Mouse (Mus musculus) gastrocnemius, postnatal 25 days (tissue): ENCODE results near the gene Tubb4b. TPM values are rescaled to one million over a fixed set of nuclear protein-coding genes. Genes with fewer than 3 reads are reported as not detected.
A peak's percentile ranks its signal among the peaks of the same experiment; 100 is the strongest.

Experiments used
- DNase-seq: peaks from one replicate; pipeline ENCODE4 v3.0.0; 2022
- total RNA-seq, 2 experiments: library from RNA; stranded (reverse); gene quantifications; 1 replicate in 1 of 2; 2 replicates in 1 of 2; pipeline ENCODE4 v1.2.3; 2021

Tubb4b gene
- total RNA-seq, 2 experiments from 2014 or later: 167 to 293 TPM

- no peak for DNase-seq
Observed at GRCm38 (mm10) chr2:25187841-25188240, 36.7 kb downstream of the Tubb4b start.

- DNase-seq: no peak
Observed at GRCm38 (mm10) chr2:25186575-25186930, 37.9 kb downstream of the Tubb4b start.

GRCm38 (mm10) chr2:25185625-25186574, 38.6 kb downstream of the Tubb4b start:
- peak; percentile 43 for DNase-seq

GRCm38 (mm10) chr2:25184496-25184895, 40.0 kb downstream of the Tubb4b start:
- DNase-seq: no peak

GRCm38 (mm10) chr2:25183336-25183735, 41.2 kb downstream of the Tubb4b start:
- DNase-seq: peak; percentile 3

- no peak for DNase-seq
Observed at GRCm38 (mm10) chr2:25182664-25183063, 41.8 kb downstream of the Tubb4b start.

GRCm38 (mm10) chr2:25181891-25182397, 42.6 kb downstream of the Tubb4b start:
- DNase-seq: no peak

GRCm38 (mm10) chr2:25180973-25181890, 43.3 kb downstream of the Tubb4b start:
- DNase-seq: no peak

GRCm38 (mm10) chr2:25180478-25180903, 44.0 kb downstream of the Tubb4b start, which contains the start of gene Nrarp:
Gene Nrarp, plus strand, starts transcription at chr2:25180758.
- DNase-seq: peak; percentile 92

GRCm38 (mm10) chr2:25179566-25180217, 44.8 kb downstream of the Tubb4b start:
- DNase-seq: no peak

GRCm38 (mm10) chr2:25178285-25178972, 46.1 kb downstream of the Tubb4b start:
- DNase-seq: no peak

- peak; percentile 65 for DNase-seq
Observed at GRCm38 (mm10) chr2:25177685-25178084, 46.8 kb downstream of the Tubb4b start.

GRCm38 (mm10) chr2:25177076-25177475, 47.4 kb downstream of the Tubb4b start:
- no peak for DNase-seq

GRCm38 (mm10) chr2:25176573-25176972, 47.9 kb downstream of the Tubb4b start:
- peak; percentile 6 for DNase-seq

GRCm38 (mm10) chr2:25175690-25176078, 48.8 kb downstream of the Tubb4b start:
- DNase-seq: no peak

GRCm38 (mm10) chr2:25174866-25175689, 49.4 kb downstream of the Tubb4b start:
- DNase-seq: no peak

GRCm38 (mm10) chr2:25173821-25174220, 50.7 kb downstream of the Tubb4b start:
- no peak for DNase-seq

- DNase-seq: no peak
Observed at GRCm38 (mm10) chr2:25172629-25173028, 51.9 kb downstream of the Tubb4b start.
